Mouse (Mus musculus): ENCODE measurements around the gene Sdccag8.

Sdccag8 gene

GRCm38 (mm10) chr1:177054891-177055290, 240.4 kb downstream of the Sdccag8 start:
- no peak for DNase-seq (ENCODE audit: low spot score)

GRCm38 (mm10) chr1:177061761-177062160, 247.3 kb downstream of the Sdccag8 start:
- DNase-seq (ENCODE audit: low spot score): no peak

- no peak for DNase-seq (ENCODE audit: low spot score)
These were observed 251.3 kb downstream of the Sdccag8 start for GRCm38 (mm10) chr1:177065732-177066131.

- DNase-seq (ENCODE audit: low spot score): no peak
These were observed 252.7 kb downstream of the Sdccag8 start for GRCm38 (mm10) chr1:177067123-177067646.

- DNase-seq (ENCODE audit: low spot score): no peak
These were observed 254.7 kb downstream of the Sdccag8 start for GRCm38 (mm10) chr1:177069161-177069560.

Data from yolk sac, embryonic 10.5 days (tissue).